Mouse (Mus musculus) MEL (cell line): ENCODE measurements around the gene Mysm1.
A peak's percentile ranks its signal among the peaks of the same experiment; 100 is the strongest.

Source experiments
- CTCF ChIP-seq, 3 experiments: IDR thresholded peaks in 2 of 3; conservative IDR thresholded peaks in 1 of 3; 2 replicates each; pipeline ENCODE4 v1.5.1; 2011 to 2012; ENCODE audit warnings: low read length in 3 of 3, low read depth in 2 of 3, mild to moderate bottlenecking in 2 of 3, improper control_type of control experiment in 1 of 3, inconsistent platforms in 1 of 3, mixed read lengths in 1 of 3, moderate library complexity in 1 of 3; ENCODE audit not compliant: control insufficient read depth in 1 of 3, insufficient read depth in 1 of 3, poor library complexity in 1 of 3, severe bottlenecking in 1 of 3
- E2F4 ChIP-seq: IDR thresholded peaks from 2 replicates; pipeline ENCODE4 v1.6.1; 2011; ENCODE audit warnings: low read depth, low read length, improper control_type of control experiment, borderline replicate concordance
- EP300 ChIP-seq, 2 experiments: IDR thresholded peaks; 2 replicates each; pipeline ENCODE4 v1.6.1; 2011; ENCODE audit warnings: improper control_type of control experiment in 2 of 2, low read length in 2 of 2, low read depth in 1 of 2, mild to moderate bottlenecking in 1 of 2
- ETS1 ChIP-seq: IDR thresholded peaks from 2 replicates; pipeline ENCODE4 v1.6.1; 2012; ENCODE audit warnings: low read depth, mild to moderate bottlenecking, inconsistent platforms, low read length, improper control_type of control experiment, moderate library complexity
- GATA1 ChIP-seq: IDR thresholded peaks from 2 replicates; pipeline ENCODE4 v1.6.1; 2011; ENCODE audit warnings: low read depth, low read length, improper control_type of control experiment
- KAT2A ChIP-seq: conservative IDR thresholded peaks from 2 replicates; pipeline ENCODE4 v1.6.1; 2012; ENCODE audit warnings: low read depth, low read length, improper control_type of control experiment, inconsistent platforms
- SIN3A ChIP-seq: IDR thresholded peaks from 2 replicates; pipeline ENCODE4 v1.6.1; 2012; ENCODE audit warnings: low read length, improper control_type of control experiment, inconsistent platforms
- USF1 ChIP-seq: IDR thresholded peaks from 2 replicates; pipeline ENCODE4 v1.6.1; 2014; ENCODE audit warnings: low read depth, mild to moderate bottlenecking, inconsistent platforms, low read length, improper control_type of control experiment, moderate library complexity
- ZC3H11A ChIP-seq: IDR thresholded peaks from 2 replicates; pipeline ENCODE4 v1.6.1; 2012; ENCODE audit warnings: low read depth, mild to moderate bottlenecking, inconsistent platforms, low read length, improper control_type of control experiment

GRCm38 (mm10) chr4:94999249-94999648 lies 20.3 kb upstream of the Mysm1 start:
- TF ChIP-seq USF1 (no peak), CTCF (IDR thresholded peaks at IDR 0.05 in 2 of 3, conservative IDR thresholded peaks at IDR 0.05 in 1 of 3; ENCODE audit: control insufficient read depth in 1 of 3, insufficient read depth in 1 of 3, low read depth in 2 of 3, low read length in 3 of 3, poor library complexity in 1 of 3, severe bottlenecking in 1 of 3) (peak in 2 of 3 experiments; percentile 12 to 23; a peak in 2 of 6 replicates), EP300 (IDR thresholded peaks at IDR 0.05; ENCODE audit: low read depth in 1 of 2, low read length in 2 of 2) (no peak), ETS1 (no peak), SIN3A (no peak), E2F4 (no peak), GATA1 (no peak), ZC3H11A (no peak), KAT2A (no peak)
